Mouse (Mus musculus) liver, adult 2 months (tissue): ENCODE data around the gene Fam131b.

Experiments
- CTCF ChIP-seq: fragments of 200-500 bp; IDR thresholded peaks from 2 replicates; pipeline ENCODE4 v1.5.1; 2011; ENCODE audit warnings: low read depth, low read length, control low read depth
- POLR2A ChIP-seq: fragments of 200-500 bp; IDR thresholded peaks from 2 replicates; pipeline ENCODE4 v1.6.1; 2011; ENCODE audit warnings: low read length, control low read depth; ENCODE audit not compliant: insufficient read depth; ENCODE audit errors: extremely low read depth

- TF ChIP-seq CTCF (no peak), POLR2A (no peak)
Measured at GRCm38 (mm10) chr6:42265391-42266330, 58.8 kb downstream of the Fam131b start.
